Mouse (Mus musculus): Measurements from ENCODE around the gene Pdzph1.

DNA sequence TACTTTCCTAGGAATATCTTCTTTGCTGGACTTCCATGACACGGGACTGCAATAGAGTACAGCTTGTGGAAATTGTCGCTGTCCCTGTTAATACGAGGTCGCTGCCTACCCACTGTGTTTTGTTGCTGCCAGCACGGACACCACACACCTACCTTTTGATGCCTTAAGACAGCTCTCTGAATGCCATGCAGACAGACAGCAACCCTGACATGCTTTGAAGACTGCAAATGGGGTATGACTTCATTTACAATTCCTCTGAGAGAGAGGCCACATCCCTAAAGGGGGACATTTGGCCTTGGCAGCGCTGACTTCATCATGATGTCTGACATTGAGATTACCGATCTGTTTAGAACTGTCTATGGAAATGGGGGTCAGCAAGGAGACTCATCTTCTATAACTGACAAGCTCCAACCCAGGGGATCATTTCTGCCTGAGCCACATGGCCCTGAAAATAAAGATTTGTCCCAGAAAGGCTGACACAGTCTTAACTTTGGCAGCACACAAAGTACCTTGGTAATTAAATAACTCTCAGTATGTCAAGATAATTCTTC, 67.8 kb downstream of the Pdzph1 start:
- TF ChIP-seq CTCF (IDR thresholded peaks at IDR 0.05) (no peak), EP300 (IDR thresholded peaks at IDR 0.05; ENCODE audit: insufficient read depth, low read depth, low read length) (no peak)

Measured in heart, adult 2 months (tissue).